Mouse (Mus musculus) neutrophil, adult 5-6 weeks (primary cell): Measurements from ENCODE around the gene Ppp2r1b. TPM values are rescaled to one million over a fixed set of nuclear protein-coding genes. Genes with fewer than 3 reads are reported as not detected.

Experiments
- total RNA-seq: library from RNA; stranded (forward); fragments of 200-1000 nt; gene quantifications from 2 replicates; pipeline ENCODE4 v1.2.3, GENCODE M21; 2017

Gene Ppp2r1b
- total RNA-seq, 1 experiment from 2014 or later, result 22.0 TPM

Other genes starting within 250 kb of the Ppp2r1b start
- 76.4 and 77.9 TPM in 2 replicates for gene Sdhd, start 241.5 kb upstream of the Ppp2r1b start, total RNA-seq
- gene Timm8b, start 241.4 kb upstream of the Ppp2r1b start, total RNA-seq, result 68.5 and 70.9 TPM in 2 replicates
- gene Pih1d2, start 228.0 kb upstream of the Ppp2r1b start, total RNA-seq, result 0.74 and 2.3 TPM in 2 replicates
- gene Nkapd1, start 227.8 kb upstream of the Ppp2r1b start, total RNA-seq, result 28.4 and 29.7 TPM in 2 replicates
- gene Dlat, start 185.5 kb upstream of the Ppp2r1b start, total RNA-seq, result 16.3 and 16.4 TPM in 2 replicates
- gene Dixdc1, start 105.8 kb upstream of the Ppp2r1b start, total RNA-seq, result 0.12 TPM in 1 of 2 replicates, not detected in the other
- not detected in 2 replicates for gene 2310030G06Rik, start 98.8 kb upstream of the Ppp2r1b start, total RNA-seq
- not detected in 2 replicates for gene Cryab, start 94.0 kb upstream of the Ppp2r1b start, total RNA-seq
- not detected in 2 replicates for gene Hspb2, start 92.9 kb upstream of the Ppp2r1b start, total RNA-seq
- gene Fdxacb1, start 77.1 kb upstream of the Ppp2r1b start, total RNA-seq, result 9.2 and 10.3 TPM in 2 replicates
- 9.0 and 12.8 TPM in 2 replicates for gene Alg9, start 70.3 kb upstream of the Ppp2r1b start, total RNA-seq
- gene 1110032A03Rik, start 69.8 kb upstream of the Ppp2r1b start, total RNA-seq, result 29.6 and 33.8 TPM in 2 replicates
- 31.4 and 33.9 TPM in 2 replicates for gene Sik2, start 163.8 kb downstream of the Ppp2r1b start, total RNA-seq
- gene Btg4, start 215.6 kb downstream of the Ppp2r1b start, total RNA-seq, result not detected in 2 replicates
- gene Layn, start 231.8 kb downstream of the Ppp2r1b start, total RNA-seq, result 0.86 and 1.4 TPM in 2 replicates